8 mouse cellular contexts compared by ENCODE assay signal in genomic region chr4:132048995-132049404, GRCm38 (mm10). TPM values are rescaled to one million over a fixed set of nuclear protein-coding genes. Genes with fewer than 3 reads are reported as not detected.
DNase-seq lines count a peak whose midpoint lies in the region; ATAC-seq and TF ChIP-seq lines count a peak whose summit lies in the region.

No protein-coding gene starts in this region.

- peak overlapping the region; percentile 25 to 63 (median 56) for H3K4me3 ChIP-seq in CH12.LX (replicated peaks in 1 of 3; ENCODE audit: low read depth in 2 of 3, low read length in 2 of 3, poor library complexity in 1 of 3)
- H3K4me3 ChIP-seq in forebrain, embryonic 11.5 days (ENCODE audit: low read depth, low read length): peak overlapping the region; percentile 97
- H3K4me3 ChIP-seq in heart, embryonic 15.5 days: peak overlapping the region; percentile 94
- H3K4me3 ChIP-seq in liver, embryonic 12.5 days: peak overlapping the region; percentile 89
- H3K4me3 ChIP-seq in stomach, embryonic 14.5 days (ENCODE audit: low read depth, low read length): peak overlapping the region; percentile 89

- TF ChIP-seq EP300 in CH12.LX (IDR thresholded peaks at IDR 0.05; ENCODE audit: low read length): no peak

- no peak for TF ChIP-seq CTCF in CH12.LX (conservative IDR thresholded peaks at IDR 0.05 in 1 of 2, IDR thresholded peaks at IDR 0.05 in 1 of 2; ENCODE audit: low read depth in 2 of 2, low read length in 2 of 2)

- no peak for TF ChIP-seq RAD21 in CH12.LX (IDR thresholded peaks at IDR 0.05; ENCODE audit: low read depth, low read length)

- H3K27ac ChIP-seq in CH12.LX (ENCODE audit: insufficient read depth, low read depth): no peak overlapping the region
- peak overlapping the region; percentile 95 for H3K27ac ChIP-seq in forebrain, embryonic 11.5 days (ENCODE audit: low read depth, low read length)
- peak overlapping the region; percentile 84 for H3K27ac ChIP-seq in heart, embryonic 15.5 days
- peak overlapping the region; percentile 73 for H3K27ac ChIP-seq in liver, embryonic 12.5 days
- H3K27ac ChIP-seq in stomach, embryonic 14.5 days (ENCODE audit: low read length): peak overlapping the region; percentile 92

- peaks cover 0 to 11% of the 10 kb centered on the region in 2 experiments; a peak in 2 of 4 replicates for H3K4me1 ChIP-seq in CH12.LX (ENCODE audit: control insufficient read depth in 1 of 2, insufficient read depth in 2 of 2)
- H3K4me1 ChIP-seq in forebrain, embryonic 11.5 days (replicated peaks; ENCODE audit: control insufficient read depth, insufficient read depth, low read length): peaks cover 6% of the 10 kb centered on the region; the same call in 1 of the 2 replicates
- peaks cover 26% of the 10 kb centered on the region for H3K4me1 ChIP-seq in heart, embryonic 15.5 days (replicated peaks)
- peaks cover 84% of the 10 kb centered on the region for H3K4me1 ChIP-seq in liver, embryonic 12.5 days
- peaks cover 3% of the 10 kb centered on the region; the same call in 1 of the 2 replicates for H3K4me1 ChIP-seq in stomach, embryonic 14.5 days (ENCODE audit: control insufficient read depth, insufficient read depth, low read length)

- H3K36me3 ChIP-seq in CH12.LX (replicated peaks in 1 of 2; ENCODE audit: control insufficient read depth in 1 of 2, insufficient read depth in 1 of 2, low read length in 1 of 2): no peaks in the 10 kb centered on the region
- no peaks in the 10 kb centered on the region for H3K36me3 ChIP-seq in forebrain, embryonic 11.5 days (ENCODE audit: control insufficient read depth, insufficient read depth, low read length)
- H3K36me3 ChIP-seq in heart, embryonic 15.5 days: no peaks in the 10 kb centered on the region
- H3K36me3 ChIP-seq in liver, embryonic 12.5 days: peaks cover 31% of the 10 kb centered on the region
- H3K36me3 ChIP-seq in stomach, embryonic 14.5 days (ENCODE audit: control insufficient read depth, insufficient read depth, low read length): no peaks in the 10 kb centered on the region

- no peaks in the 10 kb centered on the region for H3K9me3 ChIP-seq in CH12.LX (replicated peaks; ENCODE audit: low read length)
- no peaks in the 10 kb centered on the region for H3K9me3 ChIP-seq in forebrain, embryonic 11.5 days (ENCODE audit: control insufficient read depth, low read length)
- H3K9me3 ChIP-seq in heart, embryonic 15.5 days (replicated peaks): no peaks in the 10 kb centered on the region
- H3K9me3 ChIP-seq in liver, embryonic 12.5 days (replicated peaks): no peaks in the 10 kb centered on the region
- no peaks in the 10 kb centered on the region for H3K9me3 ChIP-seq in stomach, embryonic 14.5 days (ENCODE audit: control insufficient read depth, low read depth, low read length)

- peak; percentile 99 for ATAC-seq in forebrain, embryonic 11.5 days (replicated peaks; ENCODE audit: low FRiP score)
- peak; percentile 99 for ATAC-seq in heart, embryonic 15.5 days (replicated peaks; ENCODE audit: insufficient number of reproducible peaks, insufficient read depth, low FRiP score, low read depth)
- peak; percentile 93 for ATAC-seq in liver, embryonic 12.5 days
- ATAC-seq in stomach, embryonic 14.5 days (ENCODE audit: insufficient number of reproducible peaks, insufficient read depth, low FRiP score, low read depth): peak; percentile 99

- no peaks in the 10 kb centered on the region for H3K79me2 ChIP-seq in CH12.LX (replicated peaks; ENCODE audit: control insufficient read depth, extremely low read depth, insufficient read depth, poor library complexity, severe bottlenecking)

- DNase-seq in CH12.LX (ENCODE audit: extremely low read depth): peak; percentile 82
- peak; percentile 56 for DNase-seq in c-Kit-positive CD71-positive TER-119-negative erythroid progenitor cells, embryonic 14.5 days (ENCODE audit: low read depth)
- peak; percentile 97 for DNase-seq in forebrain, embryonic 11.5 days (ENCODE audit: low spot score)
- peak; percentile 93 for DNase-seq in kidney, postnatal 14 days
- peak; percentile 64 to 72 for DNase-seq in natural killer cell, adult 2 months (ENCODE audit: low spot score in 2 of 2)

- in situ Hi-C loops in CH12.LX (cut with MboI; ENCODE audit: low pct_ligation_motif_present, low pct_unique_long_range_greater_than_20kb, low sequenced_read_pairs): no loop called here

- WGBS in forebrain, embryonic 11.5 days: under 1% methylated on average over 25 of the region's 46 CpGs
- 0% methylated on average over 20 of the region's 46 CpGs for WGBS in heart, embryonic 15.5 days
- 1% methylated on average over 15 of the region's 46 CpGs for WGBS in liver, embryonic 12.5 days (ENCODE audit: insufficient replicate concordance)
- WGBS in stomach, embryonic 14.5 days: 2% methylated on average over 33 of the region's 46 CpGs

- TF ChIP-seq POLR2A in CH12.LX (IDR thresholded peaks at IDR 0.05; ENCODE audit: low read depth, low read length): peak; percentile 27; the same call in 1 of the 2 replicates

- H3K9ac ChIP-seq in CH12.LX (ENCODE audit: insufficient read depth, low read depth): peak overlapping the region; percentile 71
- peak overlapping the region; percentile 99 for H3K9ac ChIP-seq in forebrain, embryonic 11.5 days (ENCODE audit: low read length)
- H3K9ac ChIP-seq in heart, embryonic 15.5 days: peak overlapping the region; percentile 91
- peak overlapping the region; percentile 93 for H3K9ac ChIP-seq in liver, embryonic 12.5 days
- peak overlapping the region; percentile 95 for H3K9ac ChIP-seq in stomach, embryonic 14.5 days (replicated peaks; ENCODE audit: low read depth, low read length)

- peaks cover 9% of the 10 kb centered on the region for H3K27me3 ChIP-seq in CH12.LX (replicated peaks)
- no peaks in the 10 kb centered on the region for H3K27me3 ChIP-seq in forebrain, embryonic 11.5 days (ENCODE audit: control insufficient read depth, insufficient read depth, low read length)
- no peaks in the 10 kb centered on the region for H3K27me3 ChIP-seq in heart, embryonic 15.5 days
- no peaks in the 10 kb centered on the region for H3K27me3 ChIP-seq in liver, embryonic 12.5 days (replicated peaks)
- H3K27me3 ChIP-seq in stomach, embryonic 14.5 days (ENCODE audit: control insufficient read depth, insufficient read depth, low read length): no peaks in the 10 kb centered on the region

- dilution Hi-C loops in CH12.LX (cut with MboI; ENCODE audit: extremely low pct_ligation_motif_present, extremely low pct_unique_long_range_greater_than_20kb, low sequenced_read_pairs): no loop called here

- peak overlapping the region; percentile 89 for H3K4me2 ChIP-seq in CH12.LX (ENCODE audit: insufficient read depth, low read depth, poor library complexity, severe bottlenecking)
- H3K4me2 ChIP-seq in forebrain, embryonic 11.5 days (ENCODE audit: low read depth, low read length, severe bottlenecking): peak overlapping the region; percentile 84
- H3K4me2 ChIP-seq in heart, embryonic 15.5 days: peak overlapping the region; percentile 98
- peak overlapping the region; percentile 100 for H3K4me2 ChIP-seq in liver, embryonic 12.5 days
- H3K4me2 ChIP-seq in stomach, embryonic 14.5 days (replicated peaks; ENCODE audit: low read depth, low read length): peak overlapping the region; percentile 62

TF ChIP-seq in CH12.LX, 34 proteins besides CTCF, POLR2A, EP300 and RAD21:
- TF ChIP-seq MAX (IDR thresholded peaks at IDR 0.05; ENCODE audit: low read length) (no peak), ZC3H11A (IDR thresholded peaks at IDR 0.05; ENCODE audit: low read depth, low read length) (no peak), KAT2A (IDR thresholded peaks at IDR 0.05; ENCODE audit: insufficient replicate concordance, low read length) (no peak), NRF1 (IDR thresholded peaks at IDR 0.05; ENCODE audit: low read depth, low read length) (peak; percentile 85), MXI1 (IDR thresholded peaks at IDR 0.05; ENCODE audit: low read depth, low read length) (0 out of 2 replicates have a peak, but pooled peaks have one; percentile 32), MAZ (IDR thresholded peaks at IDR 0.05; ENCODE audit: low read depth, low read length) (peak; percentile 95), TCF12 (IDR thresholded peaks at IDR 0.05; ENCODE audit: low read depth, low read length) (0 out of 2 replicates have a peak, but pooled peaks have one; percentile 13), IRF4 (IDR thresholded peaks at IDR 0.05; ENCODE audit: low read depth, low read length) (no peak), GABPA (IDR thresholded peaks at IDR 0.05; ENCODE audit: insufficient replicate concordance, low read depth, low read length) (no peak)

RNA-seq across cellular contexts. Expression of gene Gm10300, which starts 25.5 kb away (rescaled TPM):
- total RNA-seq in CH12.LX (2012; rRNA removed) (0.08 TPM in 2 replicates), CH12.LX (2014; rRNA removed) (not detected in 2 replicates)
- polyA plus RNA-seq in CH12.LX (2012; ENCODE audit: insufficient read length, low read depth): not detected in 2 replicates
- not detected in 2 replicates for polyA plus RNA-seq in forebrain, embryonic 11.5 days (2014; fragmentation: Nextera tagmentation; extraction: Ambion mirVana)
- polyA plus RNA-seq in heart, embryonic 15.5 days (2015; fragmentation: Nextera tagmentation; extraction: Ambion mirVana): 0.10 and 0.18 TPM in 2 replicates
- 0.42 and 0.45 TPM in 2 replicates for polyA plus RNA-seq in liver, embryonic 12.5 days (2016; fragmentation: Nextera tagmentation; extraction: Ambion mirVana)
- 0.14 and 0.27 TPM in 2 replicates for polyA plus RNA-seq in stomach, embryonic 14.5 days (2014; fragmentation: Nextera tagmentation; extraction: Ambion mirVana)

RNA-seq across cellular contexts. Expression of gene Epb41, which starts 26.1 kb away (rescaled TPM):
- total RNA-seq in CH12.LX (2012; rRNA removed) (8.4 and 10.0 TPM in 2 replicates), CH12.LX (2014; rRNA removed) (6.0 and 7.1 TPM in 2 replicates)
- polyA plus RNA-seq in CH12.LX (2012; ENCODE audit: insufficient read length, low read depth): 16.5 and 21.6 TPM in 2 replicates
- 135 and 145 TPM in 2 replicates for polyA plus RNA-seq in forebrain, embryonic 11.5 days (2014; fragmentation: Nextera tagmentation; extraction: Ambion mirVana)
- 75.6 and 86.4 TPM in 2 replicates for polyA plus RNA-seq in heart, embryonic 15.5 days (2015; fragmentation: Nextera tagmentation; extraction: Ambion mirVana)
- polyA plus RNA-seq in liver, embryonic 12.5 days (2016; fragmentation: Nextera tagmentation; extraction: Ambion mirVana): 177 and 187 TPM in 2 replicates
- 55.0 and 57.3 TPM in 2 replicates for polyA plus RNA-seq in stomach, embryonic 14.5 days (2014; fragmentation: Nextera tagmentation; extraction: Ambion mirVana)
